Mouse (Mus musculus): ENCODE measurements at regions not wholly inside any gene's neighbourhood (a gene's known extent, or its start where the extent isn't known, plus 50 kb on each side); places are given as distances from the start of the nearest gene placed in this dataset.

GRCm38 (mm10) chr3:129071002-129071401, 128.7 kb upstream of the Pitx2 start:
- Histone ChIP-seq H3K4me3 (ENCODE audit: low read length) (no peak overlapping the region), H3K4me1 (ENCODE audit: insufficient read depth, low read length) (peaks cover 3% of the 10 kb centered on the region; the same call in 1 of the 2 replicates), H3K27ac (ENCODE audit: low read length) (no peak overlapping the region), H3K27me3 (ENCODE audit: insufficient read depth, low read length) (0 out of 2 replicates have a peak, but pooled peaks cover 3% of the 10 kb centered on the region), H3K36me3 (ENCODE audit: insufficient read depth, low read length) (no peaks in the 10 kb centered on the region), H3K4me2 (replicated peaks; ENCODE audit: low read depth, low read length) (no peak overlapping the region), H3K9ac (replicated peaks; ENCODE audit: low read length) (no peak overlapping the region), H3K9me3 (ENCODE audit: low read length) (no peaks in the 10 kb centered on the region)
- 76% methylated on average over 7 of the region's 7 CpGs for WGBS
- ATAC-seq (ENCODE audit: low FRiP score, low TSS enrichment): no peak

- H3K27me3 ChIP-seq (ENCODE audit: insufficient read depth, low read length): 0 out of 2 replicates have a peak, but pooled peaks cover 3% of the 10 kb centered on the region
- no peak overlapping the region for H3K9ac ChIP-seq (replicated peaks; ENCODE audit: low read length)
- no peaks in the 10 kb centered on the region for H3K36me3 ChIP-seq (ENCODE audit: insufficient read depth, low read length)
- no peaks in the 10 kb centered on the region for H3K4me1 ChIP-seq (ENCODE audit: insufficient read depth, low read length)
- H3K4me3 ChIP-seq (ENCODE audit: low read length): no peak overlapping the region
- no peak overlapping the region for H3K27ac ChIP-seq (ENCODE audit: low read length)
- no peak for ATAC-seq (ENCODE audit: low FRiP score, low TSS enrichment)
- no peaks in the 10 kb centered on the region for H3K9me3 ChIP-seq (ENCODE audit: low read length)
- no peak overlapping the region for H3K4me2 ChIP-seq (replicated peaks; ENCODE audit: low read depth, low read length)
- 3% methylated on average over 1 of the region's 1 CpGs for WGBS
Measured at GRCm38 (mm10) chr3:129076396-129076795, 123.3 kb upstream of the Pitx2 start.

DNA sequence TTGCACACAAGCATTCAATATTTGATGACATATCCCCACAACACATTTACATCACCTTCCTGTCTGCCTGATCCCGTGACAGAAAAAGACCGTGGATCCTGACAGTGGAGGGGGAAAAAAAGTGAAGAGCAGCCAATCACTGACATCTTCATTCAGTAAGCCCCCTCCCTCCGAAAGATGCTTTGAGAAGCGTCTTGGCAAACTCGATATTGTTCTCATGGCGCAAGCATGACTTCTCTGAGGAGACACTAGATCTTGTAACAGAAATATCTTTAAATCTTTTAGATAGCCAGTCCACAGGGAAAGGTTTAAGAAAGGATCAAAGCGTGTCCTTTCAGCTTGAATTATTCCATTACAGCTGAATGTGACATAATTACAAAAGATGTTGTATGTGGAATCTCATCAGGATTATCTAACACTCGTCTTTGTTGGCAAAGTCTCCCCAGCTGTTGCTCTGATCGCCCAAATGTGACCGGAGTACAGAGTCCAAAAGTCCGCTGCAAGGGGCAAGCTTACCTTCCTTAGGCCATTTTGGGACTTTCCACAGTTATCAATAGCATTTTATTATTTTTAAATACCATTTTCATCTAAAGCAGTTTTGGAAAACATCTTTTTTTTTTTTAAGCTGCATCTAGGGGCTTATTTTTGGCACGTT, 95.8 kb upstream of the Pitx2 start:
- ATAC-seq (ENCODE audit: low FRiP score, low TSS enrichment): no peak
- Histone ChIP-seq H3K27ac (ENCODE audit: low read length) (no peak overlapping the region), H3K36me3 (ENCODE audit: insufficient read depth, low read length) (no peaks in the 10 kb centered on the region), H3K9ac (replicated peaks; ENCODE audit: low read length) (no peak overlapping the region), H3K4me3 (ENCODE audit: low read length) (no peak overlapping the region), H3K4me2 (replicated peaks; ENCODE audit: low read depth, low read length) (no peak overlapping the region), H3K27me3 (ENCODE audit: insufficient read depth, low read length) (no peaks in the 10 kb centered on the region), H3K4me1 (ENCODE audit: insufficient read depth, low read length) (no peaks in the 10 kb centered on the region), H3K9me3 (ENCODE audit: low read length) (no peaks in the 10 kb centered on the region; the same call in 1 of the 2 replicates)
- 77% methylated on average over 12 of the region's 12 CpGs for WGBS

DNA sequence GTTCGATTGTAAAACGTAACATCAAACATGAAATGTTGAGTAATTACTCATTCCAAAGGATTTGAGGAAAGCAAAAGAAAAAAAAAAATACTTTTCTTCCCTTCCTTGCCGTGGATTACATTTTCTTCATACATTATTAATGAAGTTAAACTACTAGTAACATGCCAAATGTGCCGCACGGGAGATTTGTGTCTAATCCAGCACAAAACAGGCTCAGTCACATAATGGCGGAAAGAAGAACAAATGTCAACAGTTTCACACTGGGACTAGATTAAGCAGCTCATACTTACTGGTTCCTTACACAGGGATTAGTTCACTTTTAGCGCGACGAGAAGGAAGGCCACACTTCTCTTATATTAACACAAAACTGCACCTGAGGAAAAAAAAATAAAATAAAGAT, 94.9 kb upstream of the Pitx2 start:
- Histone ChIP-seq H3K27me3 (ENCODE audit: insufficient read depth, low read length) (no peaks in the 10 kb centered on the region), H3K27ac (ENCODE audit: low read length) (no peak overlapping the region), H3K36me3 (ENCODE audit: insufficient read depth, low read length) (no peaks in the 10 kb centered on the region), H3K4me1 (ENCODE audit: insufficient read depth, low read length) (no peaks in the 10 kb centered on the region), H3K9ac (replicated peaks; ENCODE audit: low read length) (no peak overlapping the region), H3K4me3 (ENCODE audit: low read length) (no peak overlapping the region), H3K4me2 (replicated peaks; ENCODE audit: low read depth, low read length) (no peak overlapping the region), H3K9me3 (ENCODE audit: low read length) (no peaks in the 10 kb centered on the region)
- WGBS: 79% methylated on average over 9 of the region's 9 CpGs
- no peak for ATAC-seq (ENCODE audit: low FRiP score, low TSS enrichment)

DNA sequence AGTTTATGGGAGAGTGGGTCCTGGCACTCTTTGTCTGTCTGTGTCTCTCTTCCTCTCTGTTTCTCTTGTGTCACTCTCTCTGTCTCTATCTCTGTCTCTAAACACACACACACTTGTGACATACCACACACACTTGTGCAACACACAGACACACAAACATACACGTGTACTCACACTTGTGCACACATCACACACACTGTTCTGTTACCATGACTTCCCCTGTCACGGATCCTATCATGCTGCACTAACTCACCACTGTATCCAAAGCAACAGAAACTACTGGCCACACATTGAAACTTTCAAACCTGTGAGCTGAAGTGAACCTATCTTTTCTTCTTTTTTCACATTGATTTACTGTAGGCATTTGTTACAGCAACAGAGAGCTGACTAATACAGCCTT, 93.5 kb upstream of the Pitx2 start:
- Histone ChIP-seq H3K27ac (ENCODE audit: low read length) (no peak overlapping the region), H3K27me3 (ENCODE audit: insufficient read depth, low read length) (no peaks in the 10 kb centered on the region), H3K4me2 (replicated peaks; ENCODE audit: low read depth, low read length) (no peak overlapping the region), H3K36me3 (ENCODE audit: insufficient read depth, low read length) (no peaks in the 10 kb centered on the region), H3K9ac (replicated peaks; ENCODE audit: low read length) (no peak overlapping the region), H3K9me3 (ENCODE audit: low read length) (no peaks in the 10 kb centered on the region), H3K4me1 (ENCODE audit: insufficient read depth, low read length) (no peaks in the 10 kb centered on the region), H3K4me3 (ENCODE audit: low read length) (no peak overlapping the region)
- WGBS: 87% methylated on average over 2 of the region's 2 CpGs
- no peak for ATAC-seq (ENCODE audit: low FRiP score, low TSS enrichment)

DNA sequence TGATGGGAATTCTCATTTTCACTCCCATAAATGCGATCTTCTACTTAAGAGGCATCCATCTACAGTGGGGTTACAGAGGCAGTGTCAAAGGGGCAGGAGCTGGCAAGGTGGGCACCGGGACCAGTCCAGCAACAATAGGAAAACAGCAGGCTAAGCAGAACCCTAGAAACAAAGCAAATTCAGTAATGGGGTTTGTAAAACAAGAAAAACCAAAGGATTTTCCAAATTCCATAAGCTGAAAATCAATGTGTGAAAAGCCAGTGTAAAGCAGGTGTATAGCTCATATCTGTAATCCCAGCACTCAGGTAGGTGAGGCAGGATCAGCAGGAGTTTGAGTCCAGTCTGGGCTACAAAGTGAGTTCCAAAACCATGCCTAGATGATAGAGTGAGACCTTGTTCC, 69.2 kb upstream of the Pitx2 start:
- ATAC-seq (ENCODE audit: low FRiP score, low TSS enrichment): no peak
- Histone ChIP-seq H3K4me1 (ENCODE audit: insufficient read depth, low read length) (no peaks in the 10 kb centered on the region), H3K27ac (ENCODE audit: low read length) (no peak overlapping the region), H3K4me3 (ENCODE audit: low read length) (no peak overlapping the region), H3K9me3 (ENCODE audit: low read length) (no peaks in the 10 kb centered on the region), H3K9ac (replicated peaks; ENCODE audit: low read length) (no peak overlapping the region), H3K36me3 (ENCODE audit: insufficient read depth, low read length) (no peaks in the 10 kb centered on the region), H3K27me3 (ENCODE audit: insufficient read depth, low read length) (no peaks in the 10 kb centered on the region), H3K4me2 (replicated peaks; ENCODE audit: low read depth, low read length) (no peak overlapping the region)
- WGBS: 82% methylated on average over 2 of the region's 2 CpGs

DNA sequence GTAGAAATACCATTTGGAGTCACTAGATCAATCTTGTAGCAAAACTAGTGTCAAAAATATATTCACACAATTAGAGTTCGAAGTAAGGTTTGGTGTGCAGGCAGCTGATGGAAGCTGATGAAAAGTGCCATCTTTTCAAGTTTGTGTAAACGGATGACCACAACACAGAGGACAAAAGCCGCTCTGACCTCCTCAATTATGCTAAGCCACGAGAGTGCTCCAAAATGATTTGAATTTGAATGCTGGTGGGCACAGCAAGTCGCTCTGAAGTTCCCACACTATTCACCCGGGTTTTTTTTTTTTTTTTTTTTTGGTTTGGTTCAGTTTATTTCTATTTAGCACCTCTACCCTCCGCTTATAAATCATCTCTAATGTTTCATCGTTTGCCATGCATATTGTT, 68.5 kb upstream of the Pitx2 start:
- WGBS: 63% methylated on average over 8 of the region's 8 CpGs
- H3K36me3 ChIP-seq (ENCODE audit: insufficient read depth, low read length): no peaks in the 10 kb centered on the region

GRCm38 (mm10) chr3:129131877-129132433, 67.7 kb upstream of the Pitx2 start:
- no peak overlapping the region for H3K27ac ChIP-seq (ENCODE audit: low read length)
- no peak for ATAC-seq (ENCODE audit: low FRiP score, low TSS enrichment)
- no peak overlapping the region for H3K9ac ChIP-seq (replicated peaks; ENCODE audit: low read length)
- no peak overlapping the region for H3K4me2 ChIP-seq (replicated peaks; ENCODE audit: low read depth, low read length)
- H3K27me3 ChIP-seq (ENCODE audit: insufficient read depth, low read length): no peaks in the 10 kb centered on the region
- H3K9me3 ChIP-seq (ENCODE audit: low read length): no peaks in the 10 kb centered on the region
- H3K36me3 ChIP-seq (ENCODE audit: insufficient read depth, low read length): no peaks in the 10 kb centered on the region
- 64% methylated on average over 6 of the region's 6 CpGs for WGBS
- H3K4me1 ChIP-seq (ENCODE audit: insufficient read depth, low read length): no peaks in the 10 kb centered on the region
- H3K4me3 ChIP-seq (ENCODE audit: low read length): no peak overlapping the region

More for the DNA sequence above, 68.5 kb upstream of the Pitx2 start:
- no peak for ATAC-seq (ENCODE audit: low FRiP score, low TSS enrichment)
- Histone ChIP-seq H3K4me3 (ENCODE audit: low read length) (no peak overlapping the region), H3K9ac (replicated peaks; ENCODE audit: low read length) (no peak overlapping the region), H3K27me3 (ENCODE audit: insufficient read depth, low read length) (no peaks in the 10 kb centered on the region), H3K9me3 (ENCODE audit: low read length) (no peaks in the 10 kb centered on the region), H3K27ac (ENCODE audit: low read length) (no peak overlapping the region), H3K4me2 (replicated peaks; ENCODE audit: low read depth, low read length) (no peak overlapping the region), H3K4me1 (ENCODE audit: insufficient read depth, low read length) (no peaks in the 10 kb centered on the region)
